Mouse (Mus musculus): ENCODE data around the gene Rbm4b. TPM values are rescaled to one million over a fixed set of nuclear protein-coding genes. Genes with fewer than 3 reads are reported as not detected.

The Rbm4b gene
- polyA plus RNA-seq, 1 experiment from 2014 or later = 17.0 TPM

DNA sequence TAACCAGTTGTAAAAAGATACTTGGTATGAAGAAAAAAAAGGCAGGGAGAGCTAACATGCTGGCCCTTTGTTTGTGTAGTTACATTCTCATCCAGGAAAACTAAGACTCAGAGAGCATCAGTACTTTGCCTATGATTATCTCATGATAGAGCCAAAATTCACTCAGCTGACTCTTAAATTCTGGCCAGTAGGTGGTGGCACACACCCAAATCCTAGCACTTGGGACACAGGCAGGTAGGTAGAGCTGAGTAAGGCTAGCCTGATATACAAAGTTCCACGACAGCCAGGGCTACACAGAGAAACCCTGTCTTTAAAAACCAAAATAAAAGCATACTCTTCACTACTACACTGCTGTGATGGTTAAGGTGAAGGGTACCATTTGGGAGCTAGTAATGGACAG lies 6.6 kb downstream of the Rbm4b start:
- H3K4me3 ChIP-seq (ENCODE audit: low read depth, low read length) = no peak overlapping the region
- no peaks in the 10 kb centered on the region for H3K27me3 ChIP-seq (replicated peaks; ENCODE audit: control insufficient read depth, insufficient read depth, low read length)
- peaks cover 32% of the 10 kb centered on the region for H3K36me3 ChIP-seq (ENCODE audit: control insufficient read depth, insufficient read depth)
- WGBS = 69% methylated on average over 1 of the region's 1 CpGs
- H3K9me3 ChIP-seq (ENCODE audit: control insufficient read depth) = no peaks in the 10 kb centered on the region
- H3K9ac ChIP-seq (ENCODE audit: low read depth, low read length) = no peak overlapping the region
- TF ChIP-seq CTCF (IDR thresholded peaks at IDR 0.05; ENCODE audit: low read depth) = 0 out of 2 replicates have a peak, but pooled peaks have one; percentile 36
- H3K4me2 ChIP-seq (replicated peaks; ENCODE audit: low read depth) = no peak overlapping the region
- no peak overlapping the region for H3K27ac ChIP-seq (ENCODE audit: low read depth, low read length)
- ATAC-seq = no peak
- H3K4me1 ChIP-seq (replicated peaks; ENCODE audit: control insufficient read depth, insufficient read depth, low read length) = no peaks in the 10 kb centered on the region

DNA sequence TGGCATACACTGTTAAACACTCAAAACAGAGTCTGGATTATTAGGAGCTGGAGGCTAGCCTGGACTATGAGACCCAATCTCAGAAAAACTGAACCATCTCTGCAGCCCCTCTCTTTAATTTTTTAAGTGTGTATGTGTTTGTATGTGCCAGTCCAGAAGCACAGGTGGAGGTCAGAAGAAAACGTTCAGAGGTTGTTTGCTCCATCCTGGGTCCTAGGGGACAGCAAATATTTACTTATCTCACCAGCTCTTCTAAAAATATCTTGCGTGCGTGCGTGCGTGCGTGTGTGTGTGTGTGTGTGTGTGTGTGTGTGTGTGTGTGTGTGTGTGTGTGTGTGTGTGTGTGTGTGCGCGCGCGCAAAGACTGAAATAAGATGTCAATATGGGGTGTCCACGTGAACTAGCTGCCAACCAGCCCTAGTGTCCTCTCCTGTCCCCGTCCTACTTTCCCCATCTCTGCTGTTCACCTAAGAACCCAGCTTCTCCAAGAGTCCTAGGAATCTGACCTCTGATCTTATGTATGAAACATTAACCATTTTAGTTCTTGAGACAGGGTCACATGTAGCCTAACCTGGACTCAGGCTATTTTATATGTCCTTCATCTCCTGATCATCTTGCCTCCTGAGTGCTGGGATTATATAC lies 11.3 kb downstream of the Rbm4b start:
- no peak for ATAC-seq
- no peak overlapping the region for H3K27ac ChIP-seq (ENCODE audit: low read depth, low read length)
- H3K9me3 ChIP-seq (ENCODE audit: control insufficient read depth) = no peaks in the 10 kb centered on the region
- TF ChIP-seq CTCF (IDR thresholded peaks at IDR 0.05; ENCODE audit: low read depth) = no peak
- no peaks in the 10 kb centered on the region for H3K4me1 ChIP-seq (replicated peaks; ENCODE audit: control insufficient read depth, insufficient read depth, low read length)
- H3K4me3 ChIP-seq (ENCODE audit: low read depth, low read length) = no peak overlapping the region
- H3K4me2 ChIP-seq (replicated peaks; ENCODE audit: low read depth) = no peak overlapping the region
- H3K27me3 ChIP-seq (replicated peaks; ENCODE audit: control insufficient read depth, insufficient read depth, low read length) = no peaks in the 10 kb centered on the region
- 55% methylated on average over 8 of the region's 12 CpGs for WGBS
- H3K9ac ChIP-seq (ENCODE audit: low read depth, low read length) = no peak overlapping the region
- peaks cover 43% of the 10 kb centered on the region for H3K36me3 ChIP-seq (ENCODE audit: control insufficient read depth, insufficient read depth)

DNA sequence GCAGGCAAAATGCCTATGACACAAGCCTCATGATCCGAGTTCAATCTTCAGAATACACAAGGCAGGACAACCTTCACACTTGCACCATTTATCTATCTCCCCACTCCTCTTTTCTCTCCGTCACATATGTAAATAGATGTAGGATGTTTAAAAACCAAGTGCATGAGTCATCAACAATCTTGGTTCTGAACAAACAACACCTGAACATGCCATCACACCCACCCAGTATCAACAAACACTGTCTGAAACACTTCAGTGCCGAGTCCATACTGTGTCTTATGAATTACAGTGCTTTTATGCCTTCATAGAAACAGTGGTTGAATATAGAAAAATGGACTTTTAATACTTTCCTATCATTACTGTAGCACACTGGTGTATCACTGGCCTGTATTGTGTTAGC lies 16.5 kb downstream of the Rbm4b start:
- H3K9me3 ChIP-seq (ENCODE audit: control insufficient read depth) = no peaks in the 10 kb centered on the region
- no peak overlapping the region for H3K4me2 ChIP-seq (replicated peaks; ENCODE audit: low read depth)
- no peak for ATAC-seq
- no peak overlapping the region; the same call in 1 of the 2 replicates for H3K27ac ChIP-seq (ENCODE audit: low read depth, low read length)
- H3K4me3 ChIP-seq (ENCODE audit: low read depth, low read length) = no peak overlapping the region
- no peaks in the 10 kb centered on the region for H3K4me1 ChIP-seq (replicated peaks; ENCODE audit: control insufficient read depth, insufficient read depth, low read length)
- no peak overlapping the region for H3K9ac ChIP-seq (ENCODE audit: low read depth, low read length)
- TF ChIP-seq CTCF (IDR thresholded peaks at IDR 0.05; ENCODE audit: low read depth) = no peak
- H3K27me3 ChIP-seq (replicated peaks; ENCODE audit: control insufficient read depth, insufficient read depth, low read length) = no peaks in the 10 kb centered on the region
- peaks cover 44% of the 10 kb centered on the region for H3K36me3 ChIP-seq (ENCODE audit: control insufficient read depth, insufficient read depth)
- 51% methylated on average over 3 of the region's 3 CpGs for WGBS

DNA sequence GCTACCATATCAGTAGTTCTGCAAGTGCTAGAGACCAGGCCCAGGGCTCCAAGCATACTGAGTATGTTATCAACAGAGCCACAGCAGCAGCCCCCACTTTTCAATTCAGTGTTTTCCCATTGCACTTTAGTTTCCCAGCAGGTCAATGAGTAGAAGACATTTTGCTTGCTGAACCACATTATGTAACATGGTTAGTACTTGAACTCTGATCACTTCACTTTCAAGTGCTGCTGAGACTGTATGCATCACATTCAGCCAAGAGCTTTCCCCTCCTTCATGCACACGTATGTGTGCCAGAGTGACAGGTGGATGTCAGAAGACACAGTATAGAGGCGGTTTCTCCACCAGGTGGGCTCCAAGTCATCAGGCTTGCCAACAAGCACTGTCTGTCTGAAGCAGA lies 26.6 kb downstream of the Rbm4b start:
- Histone ChIP-seq H3K27me3 (replicated peaks; ENCODE audit: control insufficient read depth, insufficient read depth, low read length) (no peaks in the 10 kb centered on the region), H3K36me3 (ENCODE audit: control insufficient read depth, insufficient read depth) (peaks cover 67% of the 10 kb centered on the region), H3K27ac (ENCODE audit: low read depth, low read length) (no peak overlapping the region), H3K4me3 (ENCODE audit: low read depth, low read length) (no peak overlapping the region), H3K4me1 (replicated peaks; ENCODE audit: control insufficient read depth, insufficient read depth, low read length) (no peaks in the 10 kb centered on the region), H3K9me3 (ENCODE audit: control insufficient read depth) (no peaks in the 10 kb centered on the region), H3K9ac (ENCODE audit: low read depth, low read length) (no peak overlapping the region), H3K4me2 (replicated peaks; ENCODE audit: low read depth) (no peak overlapping the region)
- WGBS = 90% methylated on average over 2 of the region's 2 CpGs
- ATAC-seq = no peak
- no peak for TF ChIP-seq CTCF (IDR thresholded peaks at IDR 0.05; ENCODE audit: low read depth)

- Histone ChIP-seq H3K9ac (ENCODE audit: low read depth, low read length) (no peak overlapping the region), H3K36me3 (ENCODE audit: control insufficient read depth, insufficient read depth) (peaks cover 71% of the 10 kb centered on the region), H3K4me2 (replicated peaks; ENCODE audit: low read depth) (no peak overlapping the region), H3K4me3 (ENCODE audit: low read depth, low read length) (no peak overlapping the region), H3K4me1 (replicated peaks; ENCODE audit: control insufficient read depth, insufficient read depth, low read length) (0 out of 2 replicates have a peak, but pooled peaks cover 3% of the 10 kb centered on the region), H3K9me3 (ENCODE audit: control insufficient read depth) (no peaks in the 10 kb centered on the region), H3K27ac (ENCODE audit: low read depth, low read length) (no peak overlapping the region), H3K27me3 (replicated peaks; ENCODE audit: control insufficient read depth, insufficient read depth, low read length) (no peaks in the 10 kb centered on the region)
- ATAC-seq = no peak
- WGBS = 82% methylated on average over 7 of the region's 7 CpGs
- no peak for TF ChIP-seq CTCF (IDR thresholded peaks at IDR 0.05; ENCODE audit: low read depth)
Measured at GRCm38 (mm10) chr19:4785206-4785605, 28.9 kb downstream of the Rbm4b start.

- no peak for TF ChIP-seq CTCF (IDR thresholded peaks at IDR 0.05; ENCODE audit: low read depth)
- Histone ChIP-seq H3K27me3 (replicated peaks; ENCODE audit: control insufficient read depth, insufficient read depth, low read length) (no peaks in the 10 kb centered on the region), H3K36me3 (ENCODE audit: control insufficient read depth, insufficient read depth) (peaks cover 71% of the 10 kb centered on the region), H3K9me3 (ENCODE audit: control insufficient read depth) (no peaks in the 10 kb centered on the region), H3K4me3 (ENCODE audit: low read depth, low read length) (no peak overlapping the region), H3K9ac (ENCODE audit: low read depth, low read length) (no peak overlapping the region), H3K27ac (ENCODE audit: low read depth, low read length) (no peak overlapping the region), H3K4me1 (replicated peaks; ENCODE audit: control insufficient read depth, insufficient read depth, low read length) (0 out of 2 replicates have a peak, but pooled peaks cover 4% of the 10 kb centered on the region), H3K4me2 (replicated peaks; ENCODE audit: low read depth) (no peak overlapping the region)
- no peak for ATAC-seq
- 87% methylated on average over 2 of the region's 2 CpGs for WGBS
Measured at GRCm38 (mm10) chr19:4786313-4786712, 30.0 kb downstream of the Rbm4b start.

All from intestine, postnatal 0 days (tissue).